Mouse (Mus musculus) skeletal muscle tissue, adult 2 months (tissue): ENCODE measurements around the gene Shc3.

Source experiments
- DNase-seq: peaks from one replicate; pipeline ENCODE4 v3.0.0-alpha.2; 2012; ENCODE audit warnings: low read depth, low spot score

Gene Shc3

GRCm38 (mm10) chr13:51381498-51381897 is 187.7 kb downstream of the Shc3 start:
- DNase-seq: no peak
